Mouse (Mus musculus): ENCODE measurements around the gene Hoxd12. TPM values are rescaled to one million over a fixed set of nuclear protein-coding genes. Genes with fewer than 3 reads are reported as not detected.
A peak's percentile ranks its signal among the peaks of the same experiment; 100 is the strongest.

Hoxd12 gene
- polyA plus RNA-seq, 1 experiment from 2014 or later, result 2.1 TPM

DNA sequence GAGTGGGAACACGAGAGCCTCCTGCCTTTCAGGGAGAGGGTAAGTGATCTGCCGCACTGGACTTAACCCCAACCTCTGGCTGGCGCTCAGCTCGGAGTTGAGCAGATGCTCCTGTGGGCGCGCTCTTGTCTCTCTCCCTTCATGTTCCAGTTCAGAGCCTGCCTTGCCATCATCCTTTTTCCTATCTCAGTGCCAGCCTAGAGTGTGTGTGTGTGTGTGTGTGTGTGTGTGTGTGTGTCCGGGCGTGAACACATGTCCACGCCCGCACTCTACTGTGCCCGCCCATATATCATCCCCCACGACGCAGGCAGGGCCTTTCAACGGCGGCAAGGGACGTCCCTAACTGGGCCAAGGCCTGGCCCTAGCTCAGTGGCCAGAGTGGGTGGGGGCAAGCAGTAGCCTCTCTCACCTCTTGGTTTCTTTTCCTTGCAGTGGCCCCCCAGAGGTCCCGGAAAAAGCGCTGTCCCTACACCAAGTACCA lies 8.7 kb downstream of the Hoxd12 start:
- ATAC-seq (ENCODE audit: insufficient read depth, low FRiP score, low TSS enrichment) (no peak; the same call in 1 of the 2 replicates), DNase-seq (ENCODE audit: low spot score) (peak; percentile 48)
- 0 out of 2 replicates have a peak overlapping the region, but pooled peaks have one; percentile 10 for H3K27ac ChIP-seq (ENCODE audit: low read depth, low read length)
- H3K4me3 ChIP-seq (ENCODE audit: low read depth, low read length), result peak overlapping the region; percentile 41
- peaks cover 98% of the 10 kb centered on the region for H3K27me3 ChIP-seq (ENCODE audit: control insufficient read depth, insufficient read depth, low read length)
- under 1% methylated on average over 18 of the region's 18 CpGs for WGBS
- no peaks in the 10 kb centered on the region for H3K9me3 ChIP-seq (ENCODE audit: control insufficient read depth, low read length)
- no peaks in the 10 kb centered on the region for H3K36me3 ChIP-seq (ENCODE audit: control insufficient read depth, insufficient read depth, low read length)
- H3K4me1 ChIP-seq (ENCODE audit: control insufficient read depth, insufficient read depth, low read length), result no peaks in the 10 kb centered on the region
- H3K4me2 ChIP-seq (ENCODE audit: low read depth), result peak overlapping the region; percentile 32
- peak overlapping the region; percentile 29; the same call in 1 of the 2 replicates for H3K9ac ChIP-seq (ENCODE audit: low read length)

DNA sequence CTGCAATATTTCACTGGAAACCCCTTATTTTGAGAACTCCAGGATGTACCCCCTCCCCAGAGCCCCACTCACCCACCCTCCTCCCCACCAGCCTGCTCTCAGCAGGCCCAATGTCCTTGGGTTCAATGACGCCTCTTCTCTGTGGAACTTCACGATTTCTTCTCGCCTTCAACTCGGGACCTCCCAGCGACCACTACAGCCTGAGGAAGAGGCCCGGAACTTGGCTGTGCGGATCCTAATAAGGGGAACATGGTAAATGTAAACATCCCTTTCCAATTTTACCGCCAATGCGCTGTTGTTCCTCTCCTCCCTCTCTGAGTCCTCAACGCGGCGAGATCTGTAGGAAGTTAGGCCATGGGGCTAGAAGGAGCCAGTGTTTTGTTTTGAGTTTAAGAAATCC lies 9.3 kb downstream of the Hoxd12 start:
- 0% methylated on average over 12 of the region's 12 CpGs for WGBS
- peak overlapping the region; percentile 28 for H3K4me2 ChIP-seq (ENCODE audit: low read depth)
- peak overlapping the region; percentile 42 for H3K9ac ChIP-seq (ENCODE audit: low read length)
- H3K36me3 ChIP-seq (ENCODE audit: control insufficient read depth, insufficient read depth, low read length), result no peaks in the 10 kb centered on the region
- ATAC-seq (ENCODE audit: insufficient read depth, low FRiP score, low TSS enrichment), result no peak
- H3K4me1 ChIP-seq (ENCODE audit: control insufficient read depth, insufficient read depth, low read length), result no peaks in the 10 kb centered on the region
- peak overlapping the region; percentile 41 for H3K4me3 ChIP-seq (ENCODE audit: low read depth, low read length)
- no peak overlapping the region for H3K27ac ChIP-seq (ENCODE audit: low read depth, low read length)
- no peaks in the 10 kb centered on the region for H3K9me3 ChIP-seq (ENCODE audit: control insufficient read depth, low read length)
- DNase-seq (ENCODE audit: low spot score), result peak; percentile 33
- peaks cover 98% of the 10 kb centered on the region for H3K27me3 ChIP-seq (ENCODE audit: control insufficient read depth, insufficient read depth, low read length)

DNA sequence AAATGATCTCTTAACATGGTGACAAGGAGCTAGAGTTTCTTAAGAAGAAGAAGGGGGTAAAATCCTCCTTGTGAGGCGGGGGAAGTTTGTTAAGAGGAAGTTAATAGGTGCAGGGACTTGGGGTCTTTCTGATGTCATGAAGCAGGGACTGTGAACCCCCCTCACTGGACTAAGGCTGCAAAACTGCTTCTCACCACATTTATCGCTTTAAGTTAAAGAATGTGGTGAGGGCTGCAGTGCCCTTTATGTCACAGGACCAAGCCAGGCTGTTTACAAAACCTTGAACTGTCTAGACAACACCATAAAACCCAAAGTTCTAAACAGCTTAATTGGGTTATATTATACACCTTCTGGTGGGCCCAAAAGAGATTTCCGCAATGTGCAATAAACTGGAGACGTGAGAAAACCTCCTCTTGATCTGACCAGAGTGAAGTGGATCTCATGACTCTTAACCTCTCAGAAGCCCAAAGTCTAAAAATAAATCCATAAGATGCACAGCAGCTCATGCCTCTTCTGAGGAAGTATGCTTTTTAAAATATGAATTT lies 10.3 kb downstream of the Hoxd12 start:
- Histone ChIP-seq H3K27ac (ENCODE audit: low read depth, low read length) (no peak overlapping the region), H3K4me1 (ENCODE audit: control insufficient read depth, insufficient read depth, low read length) (no peaks in the 10 kb centered on the region), H3K27me3 (ENCODE audit: control insufficient read depth, insufficient read depth, low read length) (peaks cover 98% of the 10 kb centered on the region), H3K4me2 (ENCODE audit: low read depth) (peak overlapping the region; percentile 28), H3K4me3 (ENCODE audit: low read depth, low read length) (no peak overlapping the region), H3K36me3 (ENCODE audit: control insufficient read depth, insufficient read depth, low read length) (no peaks in the 10 kb centered on the region), H3K9ac (ENCODE audit: low read length) (no peak overlapping the region), H3K9me3 (ENCODE audit: control insufficient read depth, low read length) (no peaks in the 10 kb centered on the region)
- 8% methylated on average over 4 of the region's 4 CpGs for WGBS
- no peak for DNase-seq (ENCODE audit: low spot score)
- ATAC-seq (ENCODE audit: insufficient read depth, low FRiP score, low TSS enrichment), result no peak

DNA sequence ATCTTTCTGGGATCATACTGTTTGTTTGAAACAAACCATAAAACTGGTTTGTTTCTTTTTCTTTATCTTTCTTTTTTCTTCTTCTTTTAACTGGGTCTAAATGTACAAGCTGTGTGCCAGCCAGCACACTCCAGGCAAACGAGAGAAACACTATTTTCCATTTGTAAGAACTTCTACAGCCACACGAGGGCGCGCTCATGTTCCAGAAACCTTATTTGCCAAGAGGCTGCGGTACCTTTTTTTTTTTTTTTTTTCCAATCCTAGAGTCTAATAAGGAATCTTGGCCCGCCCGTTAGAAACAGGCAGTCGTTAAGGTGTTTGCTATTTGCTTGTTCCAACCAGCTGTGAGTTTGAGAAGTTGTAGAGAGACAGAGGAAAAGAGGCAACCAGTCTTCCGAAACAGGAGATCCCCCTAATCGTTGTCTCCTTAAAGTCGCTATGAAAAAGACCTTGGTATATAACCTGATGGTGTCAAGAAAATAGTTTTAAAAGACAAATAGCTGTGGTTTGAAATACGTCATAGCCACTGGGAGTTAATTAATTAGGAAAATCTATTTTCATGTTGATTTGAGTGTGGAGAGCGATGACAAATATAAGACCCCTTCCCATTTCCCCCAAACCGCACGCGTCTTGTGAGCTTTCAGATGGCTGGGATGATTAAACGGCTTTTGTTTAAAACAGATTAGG lies 11.6 kb downstream of the Hoxd12 start:
- Histone ChIP-seq H3K4me1 (ENCODE audit: control insufficient read depth, insufficient read depth, low read length) (no peaks in the 10 kb centered on the region), H3K36me3 (ENCODE audit: control insufficient read depth, insufficient read depth, low read length) (no peaks in the 10 kb centered on the region), H3K9ac (ENCODE audit: low read length) (peak overlapping the region; percentile 60), H3K27ac (ENCODE audit: low read depth, low read length) (no peak overlapping the region), H3K4me2 (ENCODE audit: low read depth) (peak overlapping the region; percentile 38), H3K27me3 (ENCODE audit: control insufficient read depth, insufficient read depth, low read length) (peaks cover 93% of the 10 kb centered on the region), H3K4me3 (ENCODE audit: low read depth, low read length) (peak overlapping the region; percentile 35), H3K9me3 (ENCODE audit: control insufficient read depth, low read length) (no peaks in the 10 kb centered on the region)
- ATAC-seq (ENCODE audit: insufficient read depth, low FRiP score, low TSS enrichment) (no peak), DNase-seq (ENCODE audit: low spot score) (peak; percentile 84)
- 4% methylated on average over 17 of the region's 17 CpGs for WGBS

DNA sequence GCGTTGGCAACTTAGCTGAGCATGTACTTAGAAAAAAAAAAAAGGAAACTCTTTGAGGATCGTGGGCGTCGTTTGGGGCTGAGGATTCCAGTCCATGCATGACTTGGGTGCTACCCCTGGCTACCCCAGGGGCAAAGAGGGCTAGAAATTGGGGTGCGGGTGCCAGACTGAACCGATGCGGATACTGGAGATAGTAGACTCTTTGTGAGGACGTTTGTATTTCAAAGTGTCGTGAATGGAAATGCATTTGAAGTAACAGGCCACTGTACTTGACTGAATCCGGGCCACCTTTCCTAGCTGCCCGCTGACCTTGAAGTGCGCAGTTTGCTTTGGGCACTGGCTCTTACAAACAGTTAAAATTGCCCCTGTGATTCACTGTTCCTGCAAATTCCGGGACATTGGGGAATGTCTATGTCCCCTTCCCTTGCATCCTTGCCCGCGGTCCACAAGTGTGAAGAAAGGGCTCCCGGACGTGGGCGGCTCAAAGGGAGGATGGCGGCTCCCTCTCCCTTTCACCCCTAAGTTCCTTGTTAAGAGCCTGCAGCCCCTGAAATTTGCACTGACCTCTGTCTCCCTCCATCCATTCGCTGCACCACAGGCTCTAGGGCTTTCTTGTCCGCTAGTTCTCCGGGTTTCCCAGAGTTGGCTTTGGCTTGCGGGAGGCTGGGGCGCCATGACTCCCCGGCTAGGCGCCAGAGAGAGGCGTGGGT lies 12.3 kb downstream of the Hoxd12 start:
- H3K4me3 ChIP-seq (ENCODE audit: low read depth, low read length), result peak overlapping the region; percentile 35
- H3K27me3 ChIP-seq (ENCODE audit: control insufficient read depth, insufficient read depth, low read length), result peaks cover 92% of the 10 kb centered on the region
- DNase-seq (ENCODE audit: low spot score) (peak; percentile 52), ATAC-seq (ENCODE audit: insufficient read depth, low FRiP score, low TSS enrichment) (no peak)
- H3K4me1 ChIP-seq (ENCODE audit: control insufficient read depth, insufficient read depth, low read length), result 0 out of 2 replicates have a peak, but pooled peaks cover 3% of the 10 kb centered on the region
- peak overlapping the region; percentile 60 for H3K9ac ChIP-seq (ENCODE audit: low read length)
- WGBS, result under 1% methylated on average over 27 of the region's 27 CpGs
- H3K36me3 ChIP-seq (ENCODE audit: control insufficient read depth, insufficient read depth, low read length), result no peaks in the 10 kb centered on the region
- no peaks in the 10 kb centered on the region for H3K9me3 ChIP-seq (ENCODE audit: control insufficient read depth, low read length)
- H3K27ac ChIP-seq (ENCODE audit: low read depth, low read length), result peak overlapping the region; percentile 11; the same call in 1 of the 2 replicates
- peak overlapping the region; percentile 38 for H3K4me2 ChIP-seq (ENCODE audit: low read depth)

DNA sequence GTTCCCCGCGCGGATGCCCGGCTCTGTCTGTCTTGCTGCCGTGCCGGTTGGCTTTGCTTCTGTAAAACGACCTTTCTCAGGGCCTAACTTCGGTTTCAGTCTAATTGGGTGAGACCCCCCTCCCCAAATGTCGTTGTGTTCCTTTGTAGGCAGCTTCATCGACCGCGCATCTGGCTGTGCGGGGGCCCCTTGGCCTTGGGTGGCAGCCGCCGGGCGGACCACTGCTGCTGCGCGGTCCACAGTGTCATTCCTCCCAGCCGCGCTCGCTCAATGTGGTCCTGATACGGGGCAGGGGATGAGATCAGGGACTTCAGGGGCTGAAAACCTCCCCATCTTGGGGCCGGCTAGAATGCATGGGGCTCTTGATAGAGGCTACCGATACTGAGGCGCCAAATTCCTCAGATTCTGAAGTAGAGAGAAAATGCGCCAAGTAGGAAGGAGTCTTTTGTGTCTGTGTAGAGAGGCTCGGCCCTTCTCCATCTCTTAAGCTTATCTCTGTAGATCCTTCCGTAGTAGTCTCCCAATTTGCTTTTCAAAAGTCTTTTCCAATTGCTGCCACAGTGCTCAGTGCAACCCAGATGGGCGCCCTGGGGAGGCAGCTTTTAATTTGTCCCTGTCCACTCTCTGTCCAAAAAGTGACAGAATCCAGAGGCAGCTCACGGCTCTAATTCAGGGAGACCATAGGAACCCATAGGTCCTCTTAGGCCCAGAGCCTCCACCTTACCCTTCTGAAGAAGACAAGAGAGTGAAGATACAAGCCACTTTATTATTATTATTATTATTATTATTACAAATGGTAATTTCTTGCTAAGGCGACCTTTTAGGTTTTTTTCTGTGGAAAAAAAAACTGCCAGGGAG lies 13.1 kb downstream of the Hoxd12 start:
- Histone ChIP-seq H3K4me1 (ENCODE audit: control insufficient read depth, insufficient read depth, low read length) (0 out of 2 replicates have a peak, but pooled peaks cover 3% of the 10 kb centered on the region), H3K36me3 (ENCODE audit: control insufficient read depth, insufficient read depth, low read length) (no peaks in the 10 kb centered on the region), H3K4me2 (ENCODE audit: low read depth) (peak overlapping the region; percentile 38), H3K27ac (ENCODE audit: low read depth, low read length) (peak overlapping the region; percentile 11; the same call in 1 of the 2 replicates), H3K4me3 (ENCODE audit: low read depth, low read length) (peak overlapping the region; percentile 35), H3K9me3 (ENCODE audit: control insufficient read depth, low read length) (no peaks in the 10 kb centered on the region), H3K9ac (ENCODE audit: low read length) (peak overlapping the region; percentile 60), H3K27me3 (ENCODE audit: control insufficient read depth, insufficient read depth, low read length) (peaks cover 92% of the 10 kb centered on the region)
- DNase-seq (ENCODE audit: low spot score), result peak; percentile 48
- under 1% methylated on average over 31 of the region's 31 CpGs for WGBS
- ATAC-seq (ENCODE audit: insufficient read depth, low FRiP score, low TSS enrichment), result no peak

DNA sequence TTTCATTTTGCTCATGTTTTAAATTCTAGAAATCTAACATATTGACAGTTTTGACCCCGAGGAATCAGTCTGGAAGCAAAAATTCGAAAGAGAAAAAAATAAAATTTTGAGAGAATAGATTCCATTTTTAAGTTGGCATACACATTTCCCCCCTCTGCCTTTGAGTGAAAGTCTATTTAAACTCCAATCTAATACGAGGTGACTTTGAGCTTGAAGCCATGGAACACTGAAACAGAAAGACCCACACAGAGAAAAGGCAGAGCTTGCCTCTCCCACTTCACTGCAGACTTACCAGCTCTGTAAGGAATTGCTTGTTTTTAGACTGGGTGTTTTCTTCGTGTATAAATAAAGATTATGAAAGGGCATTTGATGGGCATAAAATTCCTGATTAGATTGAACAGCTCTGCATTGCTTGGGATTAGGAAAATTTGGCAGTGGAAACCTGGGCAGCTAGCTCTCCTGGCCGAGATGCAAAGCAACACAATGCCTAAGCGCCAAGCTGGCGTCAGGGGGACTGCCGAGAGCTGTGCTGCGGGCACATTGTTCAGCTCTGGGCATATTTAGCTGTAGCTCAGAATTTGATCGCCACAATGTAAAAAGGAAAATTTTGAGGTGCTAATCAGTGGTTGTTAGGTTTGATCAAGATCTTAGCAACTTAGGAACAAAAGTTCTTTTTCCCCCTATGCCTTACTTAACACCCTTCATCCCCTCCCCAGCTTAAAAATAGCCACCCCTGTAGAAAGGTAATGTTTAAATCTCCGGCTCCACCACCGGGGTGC lies 14.2 kb downstream of the Hoxd12 start:
- Histone ChIP-seq H3K4me2 (ENCODE audit: low read depth) (peak overlapping the region; percentile 38), H3K36me3 (ENCODE audit: control insufficient read depth, insufficient read depth, low read length) (no peaks in the 10 kb centered on the region)
- DNase-seq (ENCODE audit: low spot score), result peak; percentile 41

More for the DNA sequence above, 14.2 kb downstream of the Hoxd12 start:
- Histone ChIP-seq H3K4me3 (ENCODE audit: low read depth, low read length) (peak overlapping the region; percentile 22), H3K4me1 (ENCODE audit: control insufficient read depth, insufficient read depth, low read length) (0 out of 2 replicates have a peak, but pooled peaks cover 3% of the 10 kb centered on the region), H3K27ac (ENCODE audit: low read depth, low read length) (peak overlapping the region; percentile 85), H3K9me3 (ENCODE audit: control insufficient read depth, low read length) (no peaks in the 10 kb centered on the region), H3K9ac (ENCODE audit: low read length) (peak overlapping the region; percentile 65), H3K27me3 (ENCODE audit: control insufficient read depth, insufficient read depth, low read length) (peaks cover 92% of the 10 kb centered on the region)
- WGBS, result 4% methylated on average over 12 of the region's 12 CpGs
- no peak for ATAC-seq (ENCODE audit: insufficient read depth, low FRiP score, low TSS enrichment)

Data from neural tube, embryonic 11.5 days (tissue).